Mouse (Mus musculus): Measurements from ENCODE around the gene Vps51.

GRCm38 (mm10) chr19:6023930-6024329, 53.1 kb downstream of the Vps51 start:
- TF ChIP-seq CTCF (IDR thresholded peaks at IDR 0.05; ENCODE audit: borderline replicate concordance, control insufficient read depth, extremely low read depth, insufficient read depth, low read length, poor library complexity) (no peak), POLR2A (IDR thresholded peaks at IDR 0.05; ENCODE audit: control insufficient read depth, extremely low read depth, insufficient read depth, low read length, poor library complexity) (no peak)

All from thymus, adult 2 months (tissue).